Mouse (Mus musculus) urinary bladder, postnatal 25 days (tissue): ENCODE measurements at regions not wholly inside any gene's neighbourhood (a gene's known extent, or its start where the extent isn't known, plus 50 kb on each side); places are given as distances from the start of the nearest gene placed in this dataset.

ENCODE experiments used
- DNase-seq: peaks from one replicate; pipeline ENCODE4 v3.0.0; 2022; ENCODE audit warnings: low spot score

DNA sequence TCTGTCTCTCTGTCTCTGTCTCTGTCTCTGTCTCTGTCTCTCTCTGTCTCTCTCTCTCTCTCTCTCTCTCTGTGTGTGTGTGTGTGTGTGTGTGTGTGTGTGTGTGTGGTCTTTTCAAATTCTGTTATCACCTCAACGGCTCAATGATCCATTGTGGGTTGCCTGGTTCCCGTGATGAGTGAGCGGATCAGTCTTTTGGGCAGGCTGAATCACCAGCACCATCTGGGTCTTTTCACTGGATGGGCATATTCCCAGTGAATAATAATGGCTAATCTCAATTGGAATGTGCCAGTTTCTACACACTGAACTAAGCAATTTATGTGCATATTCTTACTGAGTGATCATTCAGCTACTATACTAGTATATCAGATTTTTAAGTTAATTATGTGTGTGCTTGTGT, 216.4 kb downstream of the Lmx1a start:
- DNase-seq, result no peak

- DNase-seq, result no peak
These were observed 223.0 kb downstream of the Lmx1a start for GRCm38 (mm10) chr1:167912074-167912473.

DNA sequence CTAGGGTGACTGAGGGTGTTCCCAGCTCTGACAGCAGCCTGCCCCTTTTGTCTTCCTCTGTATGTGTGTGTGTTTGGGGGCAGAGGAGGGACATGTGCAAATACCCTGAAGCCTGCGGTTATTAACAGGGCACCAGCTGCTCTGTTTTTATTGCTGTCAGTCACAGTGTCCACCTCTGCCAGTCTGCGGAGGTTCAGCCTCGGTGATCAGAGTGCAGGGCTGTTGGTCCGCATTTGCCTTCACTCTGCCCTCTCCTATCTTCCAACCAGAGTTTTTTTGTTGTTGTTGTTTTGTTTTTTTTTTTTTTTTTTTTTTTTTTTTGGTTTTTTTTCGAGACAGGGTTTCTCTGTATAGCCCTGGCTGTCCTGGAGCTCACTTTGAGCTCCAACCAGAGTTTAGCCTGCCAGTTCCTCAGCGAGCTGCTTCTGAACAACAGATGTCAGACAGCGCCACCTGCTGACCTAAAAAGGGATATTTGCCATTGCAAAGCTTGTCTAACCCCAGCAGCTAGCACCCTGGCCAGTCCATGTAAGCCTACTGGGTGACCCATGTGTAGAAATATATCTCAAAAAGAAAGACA, 226.0 kb downstream of the Lmx1a start:
- peak; percentile 68 for DNase-seq

DNA sequence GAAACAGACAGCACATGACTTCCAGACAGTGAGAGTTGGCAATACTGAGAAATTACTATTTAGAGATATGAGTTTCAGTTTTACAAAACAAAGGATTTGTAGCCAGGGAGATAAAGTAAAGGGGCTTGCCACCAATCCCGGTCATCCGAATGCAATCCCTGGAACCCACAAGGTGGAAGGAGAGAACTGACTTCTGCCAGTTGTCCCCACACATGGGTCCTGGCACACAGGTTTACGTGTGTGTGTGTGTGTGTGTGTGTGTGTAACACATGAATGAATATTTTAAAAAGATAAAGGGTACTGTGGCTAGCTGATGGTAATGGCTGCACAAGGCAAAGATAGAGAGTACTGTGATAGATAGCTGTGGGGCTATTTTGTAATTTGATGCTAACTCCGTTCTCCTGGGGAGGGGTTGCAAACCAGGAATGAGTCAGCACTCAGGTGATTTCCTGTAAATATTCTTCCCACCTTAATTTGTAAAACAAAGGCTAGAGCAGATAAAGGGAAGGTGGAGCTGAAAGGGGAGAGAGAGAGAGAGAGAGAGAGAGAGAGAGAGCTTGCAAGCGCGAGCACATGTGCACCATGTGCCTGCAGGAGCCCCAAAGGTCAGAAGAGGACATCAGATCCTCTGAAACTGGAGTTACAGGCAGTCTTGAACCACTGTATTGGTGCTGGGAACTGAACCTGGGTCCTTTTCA, 226.7 kb downstream of the Lmx1a start:
- DNase-seq, result no peak

- no peak for DNase-seq
These were observed 233.9 kb downstream of the Lmx1a start for GRCm38 (mm10) chr1:167922917-167923316.

- DNase-seq, result no peak
These were observed 239.0 kb downstream of the Lmx1a start for GRCm38 (mm10) chr1:167928060-167928467.

DNA sequence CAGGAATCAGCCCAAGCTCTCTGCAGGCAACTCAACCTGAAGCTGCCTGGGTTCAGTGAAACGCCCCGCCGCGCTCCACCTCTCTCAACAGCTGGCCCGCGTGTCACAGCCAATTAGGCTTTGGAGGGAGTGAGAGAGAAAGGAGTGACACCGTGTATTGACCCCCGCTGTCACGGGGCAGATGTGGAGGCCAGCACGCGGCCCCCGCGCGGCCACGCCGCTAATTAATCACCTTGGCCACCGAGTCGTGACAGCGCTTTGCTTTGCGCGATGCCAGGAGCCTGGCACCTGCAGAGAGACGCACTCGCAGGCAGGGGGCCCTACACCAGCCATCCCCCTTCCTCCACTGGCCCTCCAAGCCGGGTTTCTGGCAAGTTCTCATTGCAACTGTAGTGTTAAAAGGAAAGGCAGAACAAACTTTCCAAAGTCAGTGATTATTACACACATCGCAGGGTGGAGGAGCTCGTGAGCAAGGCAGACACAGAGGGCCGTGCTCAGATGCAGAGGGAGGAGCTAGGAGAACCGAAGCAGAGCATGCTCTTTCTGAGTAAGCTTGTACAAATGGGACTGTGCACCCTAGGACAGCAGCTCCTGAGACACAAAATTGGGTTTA, 240.8 kb downstream of the Lmx1a start:
- no peak for DNase-seq

DNA sequence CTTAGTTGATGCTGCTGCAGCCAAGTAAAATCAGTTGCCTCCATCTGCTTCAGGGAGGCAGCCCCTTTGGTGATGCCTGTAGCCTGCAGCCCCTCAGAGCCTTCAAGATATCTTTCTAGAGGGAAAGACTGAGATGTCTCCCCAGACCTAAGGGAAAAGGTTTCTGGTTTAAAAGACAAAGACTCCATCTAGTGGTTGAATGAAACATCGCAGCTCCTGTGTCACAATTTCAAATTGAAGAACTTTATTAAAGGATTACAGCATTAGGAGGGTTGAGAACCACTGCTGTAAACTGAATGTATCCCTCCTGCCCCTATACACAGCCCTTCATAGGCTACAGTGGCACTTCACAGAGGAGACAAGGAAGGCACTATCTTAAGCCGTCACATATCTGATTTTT, 243.1 kb downstream of the Lmx1a start:
- no peak for DNase-seq

DNA sequence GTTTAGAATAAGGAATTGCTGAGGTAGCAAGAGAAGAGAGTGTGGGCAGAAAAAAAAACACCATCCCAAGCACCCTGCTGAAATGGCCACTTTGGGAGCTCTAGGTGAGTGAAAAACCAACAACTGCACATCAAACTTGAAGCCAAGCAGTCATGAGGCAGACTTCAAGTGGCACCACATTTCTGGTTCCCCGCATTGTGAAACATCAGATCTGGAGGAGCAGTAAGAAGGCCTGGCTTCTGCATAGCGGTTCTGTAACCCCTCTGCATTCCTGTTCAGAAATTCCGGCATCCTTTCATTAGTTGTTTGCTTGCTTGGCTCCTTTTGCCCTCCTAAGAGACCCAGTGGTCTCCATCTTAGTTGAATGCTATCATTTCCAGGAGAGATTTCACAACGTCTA, 247.7 kb downstream of the Lmx1a start:
- no peak for DNase-seq

DNA sequence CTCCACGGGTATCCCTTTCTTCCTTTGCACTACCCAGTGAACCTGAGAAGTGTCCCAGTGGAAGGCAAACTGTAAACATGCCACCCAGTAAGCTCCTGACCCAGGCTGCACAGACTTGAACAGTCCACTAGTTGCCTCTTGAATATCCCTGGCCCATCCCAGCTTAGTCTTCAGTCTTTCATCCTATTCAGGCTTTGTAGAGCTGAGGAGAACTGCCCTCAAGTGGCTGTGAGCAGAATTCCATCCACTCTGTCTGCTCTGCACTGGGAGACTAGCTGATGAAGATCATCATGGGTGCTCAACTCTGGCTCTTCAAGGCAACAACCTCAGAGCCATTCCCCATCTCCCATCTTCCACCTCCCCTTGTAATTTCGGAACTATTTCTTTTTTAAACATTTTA, 249.1 kb downstream of the Lmx1a start:
- DNase-seq, result no peak

DNA sequence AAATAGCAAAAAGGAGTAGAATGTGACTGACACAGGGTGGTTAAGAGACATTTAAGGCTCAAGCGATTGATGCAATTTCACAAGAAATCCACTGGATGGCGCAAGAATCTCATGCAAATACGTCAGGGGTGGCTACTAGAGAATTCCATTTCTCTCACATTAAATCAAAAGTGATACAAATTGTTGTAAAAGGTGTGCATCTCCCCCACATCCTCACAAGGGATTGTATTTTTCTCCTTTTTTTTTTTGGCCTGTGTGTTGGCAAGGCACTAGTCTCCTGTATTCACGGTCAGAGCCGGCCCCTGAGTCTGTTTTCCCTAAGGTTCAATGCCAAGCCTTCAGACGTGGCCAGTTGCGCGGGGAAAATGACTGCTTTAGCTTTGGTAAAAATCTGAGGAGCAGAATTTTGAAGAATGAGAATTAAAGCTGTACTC, 253.0 kb downstream of the Lmx1a start:
- DNase-seq, result no peak

- DNase-seq, result no peak
These were observed 254.1 kb downstream of the Lmx1a start for GRCm38 (mm10) chr1:167943121-167943520.

GRCm38 (mm10) chr1:167945615-167946252, 256.7 kb downstream of the Lmx1a start:
- DNase-seq, result no peak

GRCm38 (mm10) chr1:167947866-167948265, 258.8 kb downstream of the Lmx1a start:
- no peak for DNase-seq

DNA sequence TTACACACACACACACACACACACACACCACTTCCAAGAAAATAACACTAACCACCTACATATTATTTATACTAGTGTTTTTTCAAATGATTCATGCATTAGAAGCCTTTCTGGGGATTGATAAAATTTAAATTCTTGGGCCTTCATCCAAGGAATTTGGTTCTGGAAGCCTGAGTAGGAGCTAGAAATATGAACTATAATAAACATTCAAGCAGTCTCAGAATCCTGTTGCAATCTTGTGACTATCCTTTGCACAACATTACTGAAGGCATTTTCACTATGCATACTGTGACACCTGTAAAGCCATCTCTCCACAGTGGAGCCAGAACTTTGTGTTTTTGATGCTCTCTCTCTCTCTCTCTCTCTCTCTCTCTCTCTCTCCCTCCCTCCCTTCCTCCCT, 262.7 kb downstream of the Lmx1a start:
- DNase-seq, result no peak

DNA sequence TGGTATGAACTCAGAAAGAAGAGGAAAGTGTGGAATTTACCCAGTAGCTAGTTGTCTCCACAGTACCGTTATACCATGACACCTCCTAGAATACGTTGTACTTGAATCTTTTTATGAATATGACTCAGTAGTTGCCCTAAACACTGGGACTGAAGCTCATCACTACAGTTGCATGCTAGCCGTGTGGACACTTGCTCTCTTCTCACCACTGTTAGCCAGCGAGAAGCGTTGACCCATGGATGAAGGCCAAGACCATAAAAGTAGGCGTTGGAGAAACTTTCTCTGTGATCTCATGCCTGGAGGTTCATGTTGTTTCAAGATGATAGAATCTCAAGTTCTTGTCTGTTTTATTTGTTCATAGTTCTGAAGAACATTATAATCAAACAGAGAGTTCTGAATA, 269.5 kb downstream of the Lmx1a start:
- DNase-seq, result peak; percentile 42

DNA sequence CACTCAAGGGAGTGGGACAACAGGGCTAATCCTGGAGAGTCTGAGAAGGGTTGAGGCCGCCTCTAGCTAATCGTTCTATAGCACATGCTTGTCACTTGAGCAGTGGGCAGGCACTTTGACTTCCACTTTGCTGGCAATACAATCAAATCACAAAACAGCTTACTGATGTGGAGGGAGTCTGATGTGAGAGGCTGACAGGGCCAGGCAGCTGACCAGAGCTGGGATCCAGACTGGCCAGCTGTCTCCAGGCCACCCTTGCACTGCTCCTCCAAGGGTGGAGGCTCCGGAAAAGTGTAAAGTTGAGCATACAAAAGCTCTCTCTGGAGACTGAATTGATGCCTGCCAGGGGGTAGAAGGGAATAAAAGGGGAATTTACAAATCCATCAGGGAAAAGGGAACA, 280.5 kb downstream of the Lmx1a start:
- no peak for DNase-seq

- no peak for DNase-seq
These were observed 280.9 kb downstream of the Lmx1a start for GRCm38 (mm10) chr1:167969985-167970384.

GRCm38 (mm10) chr1:167976708-167977107, 287.7 kb downstream of the Lmx1a start:
- no peak for DNase-seq

DNA sequence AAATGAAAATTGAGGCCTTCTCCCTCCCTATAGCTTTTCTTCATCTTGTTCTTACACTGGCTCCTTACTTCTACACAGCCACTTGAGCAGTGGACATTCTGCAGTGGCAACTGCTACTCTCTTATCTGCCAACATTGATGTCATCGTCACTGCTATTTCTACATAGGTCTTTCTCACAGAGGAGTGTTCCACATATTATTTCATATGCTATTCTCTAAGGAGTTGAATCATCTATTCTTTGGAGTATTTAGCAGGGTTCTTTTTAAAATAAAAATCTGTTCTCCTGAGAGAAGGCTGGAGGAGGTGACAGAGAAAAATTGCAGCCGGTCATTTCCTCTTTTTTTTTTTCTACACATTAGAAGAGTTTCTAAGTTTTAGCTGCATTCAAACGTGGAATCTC, 290.1 kb downstream of the Lmx1a start:
- no peak for DNase-seq

- no peak for DNase-seq
These were observed 290.6 kb downstream of the Lmx1a start for GRCm38 (mm10) chr1:167979588-167979987.

GRCm38 (mm10) chr1:167981292-167981691, 292.3 kb downstream of the Lmx1a start:
- no peak for DNase-seq

GRCm38 (mm10) chr1:168007456-168007855, 318.4 kb downstream of the Lmx1a start:
- no peak for DNase-seq
